Mouse (Mus musculus): Measurements from ENCODE around the gene F7. TPM values are rescaled to one million over a fixed set of nuclear protein-coding genes. Genes with fewer than 3 reads are reported as not detected.

F7 gene
- polyA plus RNA-seq, 1 experiment from 2014 or later, result not detected

DNA sequence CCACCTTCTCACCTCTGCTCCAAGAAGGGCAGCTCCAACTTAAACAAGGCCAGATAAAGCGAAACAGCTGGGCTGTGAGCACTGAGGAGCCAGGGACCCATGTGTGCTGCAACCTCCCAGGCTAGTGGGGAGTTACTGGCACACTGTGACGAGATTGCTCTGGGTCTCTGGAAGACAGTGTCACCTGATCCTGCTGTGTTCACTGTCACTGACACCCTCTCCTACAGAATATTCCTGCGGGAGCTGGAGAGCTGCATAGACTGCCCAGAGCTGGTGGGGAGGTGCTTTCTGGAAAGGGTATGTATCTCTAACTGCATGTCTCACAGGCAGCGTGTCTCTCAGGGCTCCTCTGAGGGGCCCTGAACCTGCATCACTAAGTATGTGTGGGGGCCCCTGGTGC, 18.4 kb upstream of the F7 start:
- Histone ChIP-seq H3K4me1 (ENCODE audit: control insufficient read depth, insufficient read depth, low read length) (peaks cover 3% of the 10 kb centered on the region; the same call in 1 of the 2 replicates), H3K4me3 (ENCODE audit: low read length) (no peak overlapping the region), H3K36me3 (ENCODE audit: control insufficient read depth, insufficient read depth) (peaks cover 19% of the 10 kb centered on the region), H3K9me3 (replicated peaks; ENCODE audit: control insufficient read depth, low read length) (peaks cover 3% of the 10 kb centered on the region), H3K27me3 (ENCODE audit: control insufficient read depth, insufficient read depth, low read length) (no peaks in the 10 kb centered on the region), H3K9ac (ENCODE audit: low read length) (no peak overlapping the region), H3K4me2 (ENCODE audit: low read depth, low read length) (no peak overlapping the region), H3K27ac (ENCODE audit: low read length) (no peak overlapping the region)
- 0 out of 2 replicates have a peak, but pooled peaks have one; percentile 52 for ATAC-seq (replicated peaks; ENCODE audit: extremely low read depth, insufficient read depth, low FRiP score)
- WGBS, result 34% methylated on average over 4 of the region's 4 CpGs

DNA sequence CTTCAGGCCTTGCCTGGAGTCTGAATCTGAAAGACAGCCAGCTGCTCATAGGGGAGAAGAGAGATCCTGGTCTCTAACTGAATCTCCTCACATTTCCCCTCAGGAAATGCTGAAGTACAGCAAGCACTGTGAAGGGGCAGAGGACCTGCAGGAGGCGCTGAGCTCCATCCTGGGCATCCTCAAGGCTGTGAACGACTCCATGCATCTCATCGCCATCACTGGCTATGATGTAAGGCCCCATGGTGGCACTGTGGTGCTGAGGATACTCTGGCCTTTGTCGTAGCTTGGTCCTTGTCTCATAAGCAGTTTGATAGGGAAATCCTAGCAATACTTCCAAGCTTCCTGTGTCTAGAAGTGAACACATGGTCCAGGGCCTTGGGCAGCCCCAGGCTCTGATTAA, 15.5 kb upstream of the F7 start:
- no peak overlapping the region for H3K27ac ChIP-seq (ENCODE audit: low read length)
- H3K9ac ChIP-seq (ENCODE audit: low read length), result no peak overlapping the region
- peaks cover 3% of the 10 kb centered on the region; the same call in 1 of the 2 replicates for H3K4me1 ChIP-seq (ENCODE audit: control insufficient read depth, insufficient read depth, low read length)
- peaks cover 20% of the 10 kb centered on the region for H3K36me3 ChIP-seq (ENCODE audit: control insufficient read depth, insufficient read depth)
- no peak overlapping the region for H3K4me2 ChIP-seq (ENCODE audit: low read depth, low read length)
- H3K27me3 ChIP-seq (ENCODE audit: control insufficient read depth, insufficient read depth, low read length), result no peaks in the 10 kb centered on the region
- H3K4me3 ChIP-seq (ENCODE audit: low read length), result no peak overlapping the region
- 46% methylated on average over 4 of the region's 4 CpGs for WGBS
- H3K9me3 ChIP-seq (replicated peaks; ENCODE audit: control insufficient read depth, low read length), result peaks cover 3% of the 10 kb centered on the region
- no peak for ATAC-seq (replicated peaks; ENCODE audit: extremely low read depth, insufficient read depth, low FRiP score)

DNA sequence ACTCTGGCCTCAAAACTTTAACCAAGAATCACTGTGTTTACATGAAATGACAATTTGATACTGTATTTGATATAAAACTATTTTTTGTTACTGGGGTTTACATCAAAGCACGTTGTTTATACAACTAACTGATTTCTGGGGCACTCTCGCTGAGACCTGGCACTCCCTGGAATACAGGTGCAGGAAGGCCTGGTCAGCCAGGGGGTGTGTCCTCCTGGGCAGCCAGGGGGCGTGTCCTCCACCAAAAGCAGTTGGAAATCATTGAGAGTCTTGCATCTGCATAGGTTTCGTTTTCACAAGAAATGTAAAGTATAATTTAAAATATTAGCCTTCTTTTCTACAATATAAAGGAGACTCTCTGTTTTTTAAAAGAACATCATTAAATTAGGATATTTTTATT, 6.3 kb upstream of the F7 start:
- Histone ChIP-seq H3K9ac (ENCODE audit: low read length) (no peak overlapping the region), H3K27ac (ENCODE audit: low read length) (no peak overlapping the region), H3K4me2 (ENCODE audit: low read depth, low read length) (no peak overlapping the region), H3K4me1 (ENCODE audit: control insufficient read depth, insufficient read depth, low read length) (no peaks in the 10 kb centered on the region), H3K36me3 (ENCODE audit: control insufficient read depth, insufficient read depth) (no peaks in the 10 kb centered on the region), H3K4me3 (ENCODE audit: low read length) (no peak overlapping the region), H3K9me3 (replicated peaks; ENCODE audit: control insufficient read depth, low read length) (no peaks in the 10 kb centered on the region), H3K27me3 (ENCODE audit: control insufficient read depth, insufficient read depth, low read length) (no peaks in the 10 kb centered on the region)
- 60% methylated on average over 4 of the region's 4 CpGs for WGBS
- ATAC-seq (replicated peaks; ENCODE audit: extremely low read depth, insufficient read depth, low FRiP score), result no peak

DNA sequence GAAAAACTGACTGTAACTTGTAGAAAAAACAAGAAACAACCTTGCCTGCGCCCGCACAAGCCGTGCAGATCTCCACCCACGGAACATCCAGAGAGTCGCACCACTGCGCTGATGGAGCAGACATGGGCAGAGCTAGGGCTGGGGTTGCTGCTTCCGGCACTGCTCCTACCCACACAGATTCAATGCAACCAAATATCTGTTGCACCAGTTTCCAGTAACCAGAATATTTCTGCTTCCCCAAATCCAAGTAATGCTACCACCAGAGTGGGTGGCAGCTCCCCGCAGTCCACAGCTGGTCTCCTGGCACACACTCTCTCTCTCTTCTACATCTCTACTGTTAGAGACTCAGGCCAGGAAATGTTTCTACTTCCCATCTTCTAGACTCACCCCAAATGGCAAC, 4.0 kb upstream of the F7 start:
- H3K9me3 ChIP-seq (replicated peaks; ENCODE audit: control insufficient read depth, low read length), result no peaks in the 10 kb centered on the region
- WGBS, result 91% methylated on average over 8 of the region's 8 CpGs
- no peaks in the 10 kb centered on the region for H3K27me3 ChIP-seq (ENCODE audit: control insufficient read depth, insufficient read depth, low read length)
- no peak for ATAC-seq (replicated peaks; ENCODE audit: extremely low read depth, insufficient read depth, low FRiP score)
- H3K4me1 ChIP-seq (ENCODE audit: control insufficient read depth, insufficient read depth, low read length), result no peaks in the 10 kb centered on the region
- no peak overlapping the region for H3K4me3 ChIP-seq (ENCODE audit: low read length)
- H3K4me2 ChIP-seq (ENCODE audit: low read depth, low read length), result no peak overlapping the region
- no peak overlapping the region for H3K9ac ChIP-seq (ENCODE audit: low read length)
- no peaks in the 10 kb centered on the region for H3K36me3 ChIP-seq (ENCODE audit: control insufficient read depth, insufficient read depth)
- no peak overlapping the region for H3K27ac ChIP-seq (ENCODE audit: low read length)

DNA sequence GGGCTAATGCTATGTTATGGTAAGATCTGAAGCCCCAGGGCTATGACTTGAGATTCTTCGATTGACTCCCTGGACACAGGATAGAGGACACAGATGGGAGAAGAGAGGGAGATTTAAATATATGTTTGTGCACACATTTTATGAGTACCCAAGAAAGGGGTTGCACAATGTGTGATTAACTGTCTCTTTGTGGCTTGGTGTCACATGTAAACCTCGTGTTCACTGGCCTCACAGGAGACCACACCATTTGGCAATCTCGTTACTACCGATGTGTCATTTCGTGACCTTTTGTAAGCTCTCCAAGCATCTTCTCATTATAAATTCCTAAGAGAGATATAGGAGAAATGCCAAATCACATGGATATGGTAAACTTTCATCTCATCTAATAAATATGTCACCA, 1.8 kb downstream of the F7 start:
- WGBS, result 81% methylated on average over 5 of the region's 5 CpGs
- Histone ChIP-seq H3K9me3 (replicated peaks; ENCODE audit: control insufficient read depth, low read length) (no peaks in the 10 kb centered on the region), H3K36me3 (ENCODE audit: control insufficient read depth, insufficient read depth) (no peaks in the 10 kb centered on the region), H3K9ac (ENCODE audit: low read length) (no peak overlapping the region), H3K4me2 (ENCODE audit: low read depth, low read length) (no peak overlapping the region), H3K4me3 (ENCODE audit: low read length) (no peak overlapping the region), H3K4me1 (ENCODE audit: control insufficient read depth, insufficient read depth, low read length) (no peaks in the 10 kb centered on the region), H3K27me3 (ENCODE audit: control insufficient read depth, insufficient read depth, low read length) (no peaks in the 10 kb centered on the region), H3K27ac (ENCODE audit: low read length) (no peak overlapping the region)
- ATAC-seq (replicated peaks; ENCODE audit: extremely low read depth, insufficient read depth, low FRiP score), result no peak

DNA sequence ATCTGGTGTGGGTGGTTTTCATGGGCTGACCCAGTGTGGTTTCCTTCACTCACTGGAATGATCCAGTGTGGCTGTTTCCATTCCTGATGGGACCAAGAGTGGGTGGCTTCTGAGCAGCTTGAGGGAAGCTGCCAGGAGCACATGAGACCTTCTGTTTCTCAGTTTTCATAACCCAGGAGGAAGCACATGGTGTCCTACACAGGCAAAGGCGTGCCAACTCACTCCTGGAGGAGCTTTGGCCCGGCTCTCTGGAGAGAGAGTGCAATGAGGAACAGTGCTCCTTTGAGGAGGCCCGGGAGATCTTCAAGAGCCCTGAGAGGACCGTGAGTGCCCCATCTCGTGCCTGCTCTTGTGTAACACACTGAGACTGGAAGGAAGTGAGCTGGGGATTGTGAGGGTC, 2.6 kb downstream of the F7 start:
- Histone ChIP-seq H3K27ac (ENCODE audit: low read length) (no peak overlapping the region), H3K4me2 (ENCODE audit: low read depth, low read length) (no peak overlapping the region), H3K4me3 (ENCODE audit: low read length) (no peak overlapping the region), H3K4me1 (ENCODE audit: control insufficient read depth, insufficient read depth, low read length) (no peaks in the 10 kb centered on the region), H3K36me3 (ENCODE audit: control insufficient read depth, insufficient read depth) (no peaks in the 10 kb centered on the region), H3K27me3 (ENCODE audit: control insufficient read depth, insufficient read depth, low read length) (no peaks in the 10 kb centered on the region), H3K9me3 (replicated peaks; ENCODE audit: control insufficient read depth, low read length) (no peaks in the 10 kb centered on the region), H3K9ac (ENCODE audit: low read length) (no peak overlapping the region)
- no peak for ATAC-seq (replicated peaks; ENCODE audit: extremely low read depth, insufficient read depth, low FRiP score)
- WGBS, result 63% methylated on average over 5 of the region's 5 CpGs

DNA sequence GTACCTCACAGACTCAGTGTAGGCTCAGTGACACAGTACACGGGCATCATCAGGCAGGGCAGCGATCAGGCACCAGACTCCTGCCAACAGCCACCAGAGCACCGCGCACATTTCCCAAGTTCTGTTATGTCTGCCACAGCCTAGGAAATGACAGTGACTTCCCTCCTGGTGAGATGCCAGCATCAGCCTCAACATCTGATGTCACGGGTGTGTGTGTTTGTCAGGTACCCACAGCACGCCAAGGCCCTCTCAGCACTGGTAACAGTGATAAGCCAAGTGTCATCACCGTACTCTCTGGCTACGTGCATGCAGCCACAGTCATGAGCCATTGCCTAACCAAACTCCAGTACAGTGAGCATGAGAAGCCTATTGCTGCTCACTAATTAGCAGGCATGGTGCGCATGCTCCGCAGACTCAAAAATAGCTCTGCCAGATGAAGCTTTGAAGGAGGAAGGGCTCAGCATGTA, 10.5 kb downstream of the F7 start:
- H3K27ac ChIP-seq (ENCODE audit: low read length), result peak overlapping the region; percentile 52; the same call in 1 of the 2 replicates
- peak; percentile 46; the same call in 1 of the 2 replicates for ATAC-seq (replicated peaks; ENCODE audit: extremely low read depth, insufficient read depth, low FRiP score)
- 54% methylated on average over 10 of the region's 10 CpGs for WGBS

DNA sequence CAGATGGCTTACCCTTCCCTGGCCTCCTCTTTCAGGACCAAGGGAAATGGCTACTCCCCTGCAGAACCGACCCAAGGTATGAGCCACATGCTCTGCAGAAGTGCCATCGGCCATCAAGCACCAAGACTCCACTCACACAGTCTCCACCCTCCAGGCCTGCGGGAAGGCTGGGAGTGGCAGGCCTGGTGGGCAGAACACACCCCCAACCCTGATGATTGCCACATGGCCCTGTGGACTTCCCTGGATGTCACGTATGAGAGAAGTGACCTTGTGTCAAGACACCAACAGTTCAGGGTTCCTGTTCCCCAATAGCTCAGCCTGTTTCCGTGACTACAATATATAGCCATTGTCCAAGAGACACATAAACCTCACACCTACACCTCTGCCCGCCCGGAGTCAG, 11.2 kb downstream of the F7 start, which contains the start of gene F10:
Gene F10 (plus strand): TSS at position 294 of the 400 bp plus-strand sequence.
- no peak within 1 kb of the TSS for H3K4me2 ChIP-seq (ENCODE audit: low read depth, low read length)
- peak within 1 kb of the TSS; percentile 52 for H3K27ac ChIP-seq (ENCODE audit: low read length)
- no peak within 1 kb of the TSS for H3K4me3 ChIP-seq (ENCODE audit: low read length)
- H3K36me3 ChIP-seq (ENCODE audit: control insufficient read depth, insufficient read depth), result no peaks in the 10 kb centered on the region
- no peak for ATAC-seq (replicated peaks; ENCODE audit: extremely low read depth, insufficient read depth, low FRiP score)
- 61% methylated on average over 7 of the region's 7 CpGs for WGBS
- no peak within 1 kb of the TSS for H3K9ac ChIP-seq (ENCODE audit: low read length)
- peaks cover 9% of the 10 kb centered on the region for H3K4me1 ChIP-seq (ENCODE audit: control insufficient read depth, insufficient read depth, low read length)
- no peaks in the 10 kb centered on the region for H3K9me3 ChIP-seq (replicated peaks; ENCODE audit: control insufficient read depth, low read length)
- no peaks in the 10 kb centered on the region for H3K27me3 ChIP-seq (ENCODE audit: control insufficient read depth, insufficient read depth, low read length)

More for the DNA sequence above, 10.5 kb downstream of the F7 start:
- Histone ChIP-seq H3K4me1 (ENCODE audit: control insufficient read depth, insufficient read depth, low read length) (peaks cover 9% of the 10 kb centered on the region), H3K36me3 (ENCODE audit: control insufficient read depth, insufficient read depth) (no peaks in the 10 kb centered on the region), H3K9ac (ENCODE audit: low read length) (no peak overlapping the region), H3K4me2 (ENCODE audit: low read depth, low read length) (no peak overlapping the region), H3K27me3 (ENCODE audit: control insufficient read depth, insufficient read depth, low read length) (no peaks in the 10 kb centered on the region), H3K9me3 (replicated peaks; ENCODE audit: control insufficient read depth, low read length) (no peaks in the 10 kb centered on the region), H3K4me3 (ENCODE audit: low read length) (no peak overlapping the region)

DNA sequence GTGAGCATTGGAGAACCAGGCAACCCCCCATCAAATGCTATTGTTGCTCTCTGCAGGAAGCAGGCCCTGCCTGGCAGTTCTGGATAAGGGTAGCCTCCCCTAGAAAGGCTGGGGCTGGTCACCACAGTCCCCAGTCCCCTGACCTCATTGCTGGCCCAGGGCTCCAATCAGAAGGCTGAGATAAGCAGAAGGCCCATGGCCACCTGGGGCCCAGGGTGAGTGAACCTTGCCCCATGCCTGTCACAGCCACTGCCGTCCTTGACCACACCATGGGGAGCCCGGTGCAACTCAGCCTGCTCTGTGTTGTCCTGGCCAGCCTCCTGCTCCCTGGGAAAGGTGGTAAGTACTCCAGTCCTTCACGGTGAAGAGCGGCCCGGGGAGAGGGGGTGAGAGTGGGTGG, 11.7 kb downstream of the F7 start:
- H3K4me1 ChIP-seq (ENCODE audit: control insufficient read depth, insufficient read depth, low read length), result peaks cover 9% of the 10 kb centered on the region
- H3K4me2 ChIP-seq (ENCODE audit: low read depth, low read length), result no peak overlapping the region
- H3K4me3 ChIP-seq (ENCODE audit: low read length), result no peak overlapping the region
- H3K9ac ChIP-seq (ENCODE audit: low read length), result no peak overlapping the region
- WGBS, result 36% methylated on average over 5 of the region's 5 CpGs
- H3K36me3 ChIP-seq (ENCODE audit: control insufficient read depth, insufficient read depth), result no peaks in the 10 kb centered on the region
- no peak for ATAC-seq (replicated peaks; ENCODE audit: extremely low read depth, insufficient read depth, low FRiP score)
- no peaks in the 10 kb centered on the region for H3K9me3 ChIP-seq (replicated peaks; ENCODE audit: control insufficient read depth, low read length)
- H3K27ac ChIP-seq (ENCODE audit: low read length), result no peak overlapping the region
- H3K27me3 ChIP-seq (ENCODE audit: control insufficient read depth, insufficient read depth, low read length), result no peaks in the 10 kb centered on the region

Measured in heart, embryonic 16.5 days (tissue).